Mouse (Mus musculus) neural tube, embryonic 11.5 days (tissue): ENCODE data around the gene Thg1l. TPM values are rescaled to one million over a fixed set of nuclear protein-coding genes. Genes with fewer than 3 reads are reported as not detected.

Experiments
- ATAC-seq: fragments of 200-750 bp; cut with Nextera tagmentation; 2 replicates; pipeline ENCODE4 v1.8.0; 2017; ENCODE audit warnings: moderate number of reproducible peaks, mild to moderate bottlenecking, moderate TSS enrichment, moderate library complexity; ENCODE audit not compliant: insufficient read depth, low FRiP score, low TSS enrichment
- DNase-seq: peaks from one replicate; pipeline ENCODE4 v3.0.0-alpha.2; 2015; ENCODE audit warnings: low spot score
- H3K27ac ChIP-seq: fragments of 300-500 bp; sonication (generic); 2 replicates; pipeline ENCODE4 v1.5.1; 2014; ENCODE audit warnings: low read depth, mild to moderate bottlenecking, low read length
- H3K27me3 ChIP-seq: fragments of 300-500 bp; sonication (generic); 2 replicates; pipeline ENCODE4 v1.6.1; 2014; ENCODE audit warnings: mild to moderate bottlenecking, low read length, mixed read lengths; ENCODE audit not compliant: control insufficient read depth, insufficient read depth
- H3K36me3 ChIP-seq: fragments of 300-500 bp; sonication (generic); 2 replicates; pipeline ENCODE4 v1.6.1; 2014; ENCODE audit warnings: mild to moderate bottlenecking, low read length, moderate library complexity, mixed read lengths; ENCODE audit not compliant: control insufficient read depth, insufficient read depth
- H3K4me1 ChIP-seq: fragments of 300-500 bp; sonication (generic); 2 replicates; pipeline ENCODE4 v1.6.1; 2014; ENCODE audit warnings: low read length, mixed read lengths; ENCODE audit not compliant: control insufficient read depth, insufficient read depth
- H3K4me2 ChIP-seq: fragments of 300-500 bp; sonication (generic); 2 replicates; pipeline ENCODE4 v1.6.1; 2014; ENCODE audit warnings: low read depth, mild to moderate bottlenecking, moderate library complexity
- H3K4me3 ChIP-seq: fragments of 300-500 bp; sonication (generic); 2 replicates; pipeline ENCODE4 v1.5.1; 2014; ENCODE audit warnings: low read depth, low read length
- H3K9ac ChIP-seq: fragments of 300-500 bp; sonication (generic); 2 replicates; pipeline ENCODE4 v1.6.1; 2014; ENCODE audit warnings: mild to moderate bottlenecking, low read length
- H3K9me3 ChIP-seq: fragments of 300-500 bp; sonication (generic); 2 replicates; pipeline ENCODE4 v1.6.1; 2016; ENCODE audit warnings: low read length; ENCODE audit not compliant: control insufficient read depth
- WGBS: fragments of 180-500 bp; shearing (Covaris S2); extraction: QIAGEN DNeasy Blood & Tissue Kit; methylation state at CpG from one replicate; pipeline ENCODE4 v1.1.7; 2014; 5-methylcytosine and 5-hydroxymethylcytosine counted together
- polyA plus RNA-seq: library from polyadenylated mRNA; unstranded; fragments of >200 nt; fragmentation: Nextera tagmentation; extraction: Ambion mirVana; gene quantifications from 2 replicates; pipeline ENCODE4 v1.2.1, GENCODE M21; 2014

Thg1l gene
- polyA plus RNA-seq, 1 experiment from 2014 or later = 14.1 TPM

DNA sequence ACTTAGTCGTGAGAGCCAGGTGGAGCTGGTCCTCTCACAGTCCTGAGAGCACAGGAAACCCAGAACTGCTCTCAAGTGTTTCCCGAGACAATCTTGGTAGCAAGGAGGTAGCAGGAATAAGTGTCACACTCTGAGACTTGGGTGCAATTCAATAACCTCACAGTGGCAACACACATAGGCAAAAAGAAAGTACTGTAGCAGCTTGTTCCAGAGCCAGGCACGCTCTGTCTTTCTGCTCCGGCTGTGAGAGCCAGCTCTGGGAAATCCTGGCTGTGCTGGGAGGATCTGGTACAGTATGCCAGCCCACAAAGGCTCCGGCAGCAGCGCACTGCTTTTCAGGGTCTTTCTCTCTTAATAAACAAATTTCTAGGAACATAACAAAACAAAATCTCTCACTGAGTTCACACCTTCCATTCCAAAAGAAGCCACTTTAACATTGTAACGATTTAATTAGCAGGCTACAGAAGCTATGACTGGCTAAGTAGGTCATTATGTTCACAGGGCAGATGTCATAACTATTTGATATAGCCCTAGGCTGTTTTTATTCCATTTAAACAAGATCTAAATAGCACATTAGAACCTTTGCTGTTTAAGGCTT is 12.1 kb downstream of the Thg1l start:
- no peak for ATAC-seq

DNA sequence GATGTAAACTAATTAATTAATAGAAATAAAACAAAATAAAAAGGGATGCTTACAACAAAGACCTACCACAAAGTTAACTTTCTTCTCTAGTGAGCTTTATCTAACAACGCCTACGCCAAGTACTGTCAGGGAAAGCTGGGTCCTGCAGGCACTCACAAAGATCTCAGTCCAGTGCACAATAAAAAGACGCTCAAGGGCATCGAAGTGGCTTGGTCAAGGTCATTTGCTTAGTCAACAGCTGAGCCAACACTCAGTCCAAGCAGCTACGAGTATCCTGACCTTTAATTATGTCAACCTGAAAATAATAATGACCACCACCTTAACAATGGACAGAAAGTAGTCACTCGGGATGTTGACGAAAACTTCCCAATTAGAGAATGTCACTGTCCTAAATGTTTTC is 13.0 kb downstream of the Thg1l start:
- 93% methylated on average over 7 of the region's 7 CpGs for WGBS
- no peak overlapping the region for H3K4me3 ChIP-seq
- H3K9ac ChIP-seq = no peak overlapping the region
- H3K4me2 ChIP-seq = no peak overlapping the region
- ATAC-seq (no peak), DNase-seq (no peak)
- H3K27me3 ChIP-seq = no peaks in the 10 kb centered on the region
- no peaks in the 10 kb centered on the region for H3K36me3 ChIP-seq
- no peak overlapping the region for H3K27ac ChIP-seq
- H3K9me3 ChIP-seq = no peaks in the 10 kb centered on the region
- peaks cover 11% of the 10 kb centered on the region for H3K4me1 ChIP-seq

More for the DNA sequence above, 12.1 kb downstream of the Thg1l start:
- WGBS = 77% methylated on average over 7 of the region's 7 CpGs
- no peak overlapping the region for H3K9ac ChIP-seq
- no peak for DNase-seq
- H3K27ac ChIP-seq = no peak overlapping the region
- H3K36me3 ChIP-seq = no peaks in the 10 kb centered on the region
- no peaks in the 10 kb centered on the region for H3K27me3 ChIP-seq
- no peaks in the 10 kb centered on the region for H3K9me3 ChIP-seq
- H3K4me3 ChIP-seq = peak overlapping the region; percentile 86
- peaks cover 11% of the 10 kb centered on the region for H3K4me1 ChIP-seq
- peak overlapping the region; percentile 72 for H3K4me2 ChIP-seq

DNA sequence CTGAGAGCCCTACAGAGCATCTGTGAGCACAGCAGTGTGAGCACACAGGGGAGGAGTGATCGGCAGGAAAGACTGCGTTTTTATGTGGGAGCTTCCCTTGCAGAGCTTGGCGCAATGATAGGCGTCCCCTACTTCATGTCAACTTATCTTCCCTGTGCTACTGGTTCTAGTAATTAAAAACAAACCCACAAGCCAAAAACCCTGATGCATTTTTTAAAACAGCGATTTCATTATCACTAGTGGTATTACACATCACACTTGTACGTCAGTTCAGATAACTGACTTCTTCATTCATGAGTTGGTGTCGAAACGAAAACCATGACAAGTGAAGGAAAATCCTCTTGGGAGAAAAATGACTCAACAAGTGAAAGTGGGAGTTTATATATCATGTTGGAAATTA is 16.4 kb downstream of the Thg1l start:
- Histone ChIP-seq H3K36me3 (no peaks in the 10 kb centered on the region), H3K27me3 (no peaks in the 10 kb centered on the region), H3K4me1 (peaks cover 11% of the 10 kb centered on the region), H3K27ac (no peak overlapping the region), H3K9me3 (no peaks in the 10 kb centered on the region), H3K4me3 (no peak overlapping the region), H3K9ac (no peak overlapping the region), H3K4me2 (no peak overlapping the region)
- WGBS = 94% methylated on average over 8 of the region's 8 CpGs
- ATAC-seq = no peak
- no peak for DNase-seq

DNA sequence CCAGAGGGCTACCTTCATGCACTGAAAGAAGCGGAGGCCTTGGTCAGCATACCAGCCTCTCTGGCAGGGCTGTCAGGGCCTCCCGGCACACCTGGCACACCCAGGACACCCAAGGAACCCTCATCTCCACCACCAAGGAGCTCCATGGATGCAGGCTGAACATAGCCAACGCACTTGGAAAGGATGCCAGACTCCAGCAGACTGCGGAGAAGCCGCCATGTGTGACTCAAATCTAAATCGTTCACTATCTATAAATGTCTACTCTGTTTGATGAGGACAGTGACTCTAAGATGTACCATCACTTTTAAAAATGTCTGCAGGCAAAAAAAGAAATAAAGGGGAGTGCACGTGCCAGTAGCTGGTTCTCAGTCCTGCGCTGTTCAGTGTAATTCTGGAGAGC is 17.8 kb downstream of the Thg1l start:
- Histone ChIP-seq H3K4me1 (no peaks in the 10 kb centered on the region), H3K27me3 (no peaks in the 10 kb centered on the region), H3K4me3 (no peak overlapping the region), H3K9me3 (no peaks in the 10 kb centered on the region), H3K4me2 (no peak overlapping the region), H3K27ac (no peak overlapping the region), H3K36me3 (peaks cover 3% of the 10 kb centered on the region; the same call in 1 of the 2 replicates), H3K9ac (no peak overlapping the region)
- DNase-seq (no peak), ATAC-seq (no peak)
- WGBS = 97% methylated on average over 8 of the region's 8 CpGs

DNA sequence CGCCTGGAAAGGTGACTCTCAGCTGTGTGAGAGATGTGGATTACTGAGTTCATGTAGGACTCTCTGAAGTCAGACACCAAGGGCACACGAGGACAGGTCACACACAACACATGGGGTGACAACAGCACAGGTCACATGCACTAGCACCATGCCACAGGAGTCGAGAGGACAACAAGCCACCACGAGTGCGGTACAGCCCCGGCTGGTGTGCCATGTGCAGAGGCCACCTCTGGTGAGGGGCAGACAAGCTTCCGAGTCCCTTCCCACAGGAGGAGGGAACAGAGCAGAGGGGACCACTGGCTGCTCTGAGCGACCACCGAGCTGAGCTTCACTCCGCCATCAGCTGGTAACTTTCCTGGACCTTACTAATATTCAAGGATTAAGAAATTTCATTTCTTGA is 22.5 kb downstream of the Thg1l start:
- 91% methylated on average over 10 of the region's 10 CpGs for WGBS
- peaks cover 3% of the 10 kb centered on the region; the same call in 1 of the 2 replicates for H3K36me3 ChIP-seq
- H3K4me1 ChIP-seq = no peaks in the 10 kb centered on the region
- ATAC-seq = no peak
- H3K4me2 ChIP-seq = no peak overlapping the region
- no peak overlapping the region for H3K4me3 ChIP-seq
- no peaks in the 10 kb centered on the region for H3K27me3 ChIP-seq
- no peak for DNase-seq
- H3K9me3 ChIP-seq = no peaks in the 10 kb centered on the region
- H3K9ac ChIP-seq = no peak overlapping the region
- H3K27ac ChIP-seq = no peak overlapping the region

DNA sequence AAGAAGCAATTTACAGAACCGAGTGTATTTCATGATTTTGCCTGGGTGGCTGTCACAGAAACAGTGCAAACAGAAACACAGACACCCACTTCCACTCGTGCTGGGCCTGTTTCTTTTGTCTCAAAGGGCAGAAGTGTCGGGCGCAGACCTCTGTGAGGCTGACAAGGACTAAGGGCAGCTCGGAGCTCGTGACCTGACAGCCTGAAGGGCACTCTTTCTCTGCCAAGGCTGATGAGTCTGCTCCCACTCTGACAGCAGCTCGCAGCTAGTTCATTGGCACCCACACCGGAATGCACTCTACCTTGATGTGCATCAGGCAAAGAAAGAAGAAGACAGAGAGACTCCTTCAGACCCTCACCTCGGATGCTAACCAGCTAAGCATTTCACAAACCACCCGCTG is 25.8 kb downstream of the Thg1l start:
- H3K4me3 ChIP-seq = no peak overlapping the region
- H3K9me3 ChIP-seq = no peaks in the 10 kb centered on the region
- H3K4me2 ChIP-seq = no peak overlapping the region
- H3K4me1 ChIP-seq = no peaks in the 10 kb centered on the region
- no peak for DNase-seq
- 89% methylated on average over 10 of the region's 10 CpGs for WGBS
- no peak for ATAC-seq
- H3K27ac ChIP-seq = no peak overlapping the region
- no peak overlapping the region for H3K9ac ChIP-seq
- H3K36me3 ChIP-seq = peaks cover 3% of the 10 kb centered on the region; the same call in 1 of the 2 replicates
- no peaks in the 10 kb centered on the region for H3K27me3 ChIP-seq

DNA sequence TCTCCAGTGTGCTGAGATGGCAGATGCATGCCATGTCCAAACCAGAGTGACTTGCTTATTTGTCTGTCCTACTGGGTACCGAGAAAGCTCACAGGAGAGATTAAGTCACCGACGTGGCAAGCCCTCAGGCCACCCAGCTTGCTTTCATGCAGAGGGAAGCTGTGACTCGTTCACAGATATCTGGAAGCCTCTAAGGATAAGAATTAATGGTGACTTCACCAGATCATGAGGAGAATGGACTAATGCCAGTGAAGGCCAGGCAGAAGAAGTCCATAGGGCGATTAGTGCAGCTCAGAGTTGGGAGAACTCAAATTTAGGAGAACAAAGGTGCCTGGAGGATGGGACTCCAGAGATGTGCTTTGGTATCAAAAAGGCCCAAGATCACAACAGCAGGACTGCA is 27.8 kb downstream of the Thg1l start:
- WGBS = 78% methylated on average over 5 of the region's 5 CpGs
- Histone ChIP-seq H3K4me2 (no peak overlapping the region), H3K9me3 (no peaks in the 10 kb centered on the region), H3K9ac (no peak overlapping the region), H3K27ac (no peak overlapping the region), H3K36me3 (no peaks in the 10 kb centered on the region), H3K27me3 (no peaks in the 10 kb centered on the region), H3K4me1 (no peaks in the 10 kb centered on the region), H3K4me3 (no peak overlapping the region)
- DNase-seq (no peak), ATAC-seq (no peak)

DNA sequence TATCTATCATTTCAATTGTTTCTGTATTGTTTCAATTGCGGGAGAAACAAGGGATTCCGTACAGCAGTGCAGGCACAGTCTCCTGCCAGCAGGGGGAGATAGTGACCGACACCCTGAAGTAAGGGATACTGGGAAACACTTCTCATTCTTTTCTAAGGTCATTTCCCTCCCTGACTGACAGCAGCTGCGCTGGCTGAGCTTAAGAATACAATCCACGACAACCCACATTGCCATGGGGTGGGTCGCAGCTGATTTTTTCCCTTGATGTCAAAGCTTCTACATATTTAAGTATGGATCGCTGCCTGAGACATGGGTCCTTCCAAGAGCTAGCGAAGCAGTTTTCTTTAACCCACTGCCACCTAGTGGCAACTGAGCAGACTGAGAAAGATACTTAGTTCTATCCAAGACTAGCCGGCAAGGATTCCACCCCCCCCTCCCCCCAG is 28.6 kb downstream of the Thg1l start:
- H3K36me3 ChIP-seq = no peaks in the 10 kb centered on the region
- H3K9ac ChIP-seq = peak overlapping the region; percentile 31; the same call in 1 of the 2 replicates
- H3K27ac ChIP-seq = no peak overlapping the region
- ATAC-seq = peak; percentile 78
- H3K9me3 ChIP-seq = no peaks in the 10 kb centered on the region
- under 1% methylated on average over 9 of the region's 9 CpGs for WGBS
- peak overlapping the region; percentile 45 for H3K4me2 ChIP-seq
- no peaks in the 10 kb centered on the region for H3K27me3 ChIP-seq
- DNase-seq = peak; percentile 88
- H3K4me1 ChIP-seq = no peaks in the 10 kb centered on the region
- H3K4me3 ChIP-seq = peak overlapping the region; percentile 24; the same call in 1 of the 2 replicates

DNA sequence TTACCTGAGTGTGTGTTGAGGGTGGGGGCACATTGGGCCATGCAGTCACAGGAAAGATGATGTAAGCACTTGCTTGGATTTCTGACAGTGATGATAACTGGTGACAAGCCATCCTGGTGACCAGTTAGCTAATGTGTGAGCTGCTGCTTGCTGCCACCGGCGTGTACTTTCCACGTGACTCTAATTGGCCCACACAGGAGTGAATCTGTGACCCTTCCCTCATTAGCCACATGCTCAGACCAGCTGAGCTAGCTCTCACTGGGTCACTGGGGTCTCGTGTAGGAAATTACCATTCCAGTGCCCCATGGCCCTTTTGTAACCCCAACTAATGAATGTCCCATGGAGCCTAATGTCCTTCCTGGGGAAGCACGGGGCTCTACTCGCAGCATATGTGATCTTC is 29.9 kb downstream of the Thg1l start:
- ATAC-seq = no peak
- DNase-seq = peak; percentile 29

More for the DNA sequence above, 29.9 kb downstream of the Thg1l start:
- Histone ChIP-seq H3K4me2 (no peak overlapping the region), H3K36me3 (no peaks in the 10 kb centered on the region), H3K4me1 (no peaks in the 10 kb centered on the region), H3K27me3 (no peaks in the 10 kb centered on the region), H3K4me3 (no peak overlapping the region), H3K9me3 (no peaks in the 10 kb centered on the region), H3K9ac (no peak overlapping the region), H3K27ac (peak overlapping the region; percentile 6; the same call in 1 of the 2 replicates)
- WGBS = 49% methylated on average over 6 of the region's 6 CpGs
